In the genomic region with DNA sequence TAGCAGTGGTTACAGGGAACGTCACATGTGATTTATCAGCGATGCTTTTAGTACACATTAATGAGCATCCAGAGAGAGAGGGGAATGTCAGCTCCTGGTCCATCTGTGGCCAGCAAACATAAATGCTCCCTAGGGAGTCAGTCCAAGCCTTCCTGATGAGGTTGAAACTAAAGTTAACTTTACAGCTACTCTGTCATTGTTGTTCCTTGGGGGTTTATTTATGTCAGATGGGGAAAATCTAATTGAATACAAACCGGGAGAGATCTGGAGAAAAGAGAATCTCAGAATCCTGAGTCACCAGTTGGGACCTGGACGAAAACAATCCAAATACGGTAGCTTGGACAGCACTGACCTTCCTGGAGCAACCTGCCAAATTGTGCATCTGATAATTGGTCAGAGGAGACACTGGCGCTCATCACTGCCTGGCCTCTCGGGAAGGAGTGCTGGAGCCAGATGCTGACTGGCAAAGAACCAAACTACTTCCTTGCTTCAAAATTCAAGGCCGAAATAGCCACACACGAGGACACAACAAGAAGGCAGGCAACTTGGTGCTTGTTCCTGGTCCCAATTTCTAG, we compare ENCODE assay signal across 10 mouse cellular contexts. TPM values are rescaled to one million over a fixed set of nuclear protein-coding genes. Genes with fewer than 3 reads are reported as not detected.
DNase-seq lines count a peak whose midpoint lies in the region; ATAC-seq and TF ChIP-seq lines count a peak whose summit lies in the region.
"Had no signal": no experiment of that assay in that cellular context is flagged by ENCODE, and none has a peak within 500 bp of the region (broad histone marks: within the 10 kb centered on the region; RNA-seq: fewer than 3 reads in every experiment).

No protein-coding gene starts in this region.

- H3K27ac ChIP-seq in small intestine, adult 2 months (ENCODE audit: insufficient read depth, low read depth, low read length), result peak overlapping the region; percentile 36; the same call in 1 of the 2 replicates
- H3K27ac ChIP-seq: embryonic facial prominence, embryonic 12.5 days; liver, embryonic 12.5 days had no signal

- peaks cover 21% of the 10 kb centered on the region for H3K36me3 ChIP-seq in small intestine, adult 2 months (ENCODE audit: control insufficient read depth, insufficient read depth, low read length)
- H3K36me3 ChIP-seq: embryonic facial prominence, embryonic 12.5 days had no signal

- H3K27me3 ChIP-seq in small intestine, adult 2 months (ENCODE audit: control insufficient read depth, insufficient read depth, low read length), result no peaks in the 10 kb centered on the region
- H3K27me3 ChIP-seq: embryonic facial prominence, embryonic 12.5 days; liver, embryonic 12.5 days had no signal

- whole genome bisulfite sequencing in small intestine, adult 2 months, result 72% methylated on average over 9 of the region's 9 CpGs

- intact Hi-C loops in left cerebral cortex, postnatal 4 days (cut with DNase I), result no loop called here

- ATAC-seq in monocyte, adult 5-6 weeks (replicated peaks; ENCODE audit: insufficient number of reproducible peaks, low FRiP score, low TSS enrichment, poor library complexity, severe bottlenecking), result no peak
- ATAC-seq: liver, embryonic 12.5 days had no signal

- no peak overlapping the region for H3K4me3 ChIP-seq in small intestine, adult 2 months (ENCODE audit: low read depth, low read length)
- H3K4me3 ChIP-seq: embryonic facial prominence, embryonic 12.5 days; liver, embryonic 12.5 days had no signal

- DNase-seq in left cerebral cortex, postnatal 4 days, result peak; percentile 24
- no peak for DNase-seq in left cerebral cortex, adult 18-20 months (ENCODE audit: low spot score in 2 of 2)
- DNase-seq in cerebellum, adult 11 months, result peak; percentile 40
- peak; percentile 56 to 71 for DNase-seq in heart, adult 9 months (ENCODE audit: low spot score in 2 of 2)
- no peak for DNase-seq in layer of hippocampus, postnatal 36 days
- DNase-seq: midbrain, embryonic 14.5 days had no signal

- no peak for TF ChIP-seq CTCF in small intestine, adult 2 months (IDR thresholded peaks at IDR 0.05; ENCODE audit: extremely low read depth, insufficient read length, insufficient replicate concordance, low read depth, low read length)

- TF ChIP-seq POLR2A in small intestine, adult 2 months (IDR thresholded peaks at IDR 0.05; ENCODE audit: low read depth, low read length), result no peak

- H3K4me1 ChIP-seq in small intestine, adult 2 months (ENCODE audit: control insufficient read depth, insufficient read depth, insufficient read length, low read length), result peaks cover 3% of the 10 kb centered on the region; the same call in 1 of the 2 replicates
- H3K4me1 ChIP-seq: liver, embryonic 12.5 days had no signal

RNA-seq across cellular contexts. Expression of a gene that starts 38.0 kb away (rescaled TPM):
- total RNA-seq in left cerebral cortex, postnatal 4 days (2021), result 10 to 100 TPM; 28.7 to 28.9 TPM
- total RNA-seq in left cerebral cortex, adult 18-20 months (2021), result 1 to 10 TPM; 7.9 to 8.4 TPM
- 21.3 and 21.5 TPM in 2 replicates for polyA plus RNA-seq in small intestine, adult 2 months (2012; rRNA removed)
- total RNA-seq in monocyte, adult 5-6 weeks (2017), result 1.4 to 29.5 TPM (median 23.9 TPM) in 3 replicates
- total RNA-seq in layer of hippocampus, postnatal 36 days (2021), result 10 to 100 TPM in 1 of 2 experiments, 1 to 10 TPM in 1; 7.9 to 10.2 TPM

Comparison
In these comparisons a context has a peak if more than half of its experiments do, and no peak if none do; other contexts are left out.
1. DNase-seq: peak in left cerebral cortex, postnatal 4 days (single experiment), cerebellum, adult 11 months (single experiment) and heart, adult 9 months (2 of 2); none in left cerebral cortex, adult 18-20 months (0 of 2) and layer of hippocampus, postnatal 36 days (0 of 2).